Mouse (Mus musculus): Measurements from ENCODE around the gene Cmtm7.

DNA sequence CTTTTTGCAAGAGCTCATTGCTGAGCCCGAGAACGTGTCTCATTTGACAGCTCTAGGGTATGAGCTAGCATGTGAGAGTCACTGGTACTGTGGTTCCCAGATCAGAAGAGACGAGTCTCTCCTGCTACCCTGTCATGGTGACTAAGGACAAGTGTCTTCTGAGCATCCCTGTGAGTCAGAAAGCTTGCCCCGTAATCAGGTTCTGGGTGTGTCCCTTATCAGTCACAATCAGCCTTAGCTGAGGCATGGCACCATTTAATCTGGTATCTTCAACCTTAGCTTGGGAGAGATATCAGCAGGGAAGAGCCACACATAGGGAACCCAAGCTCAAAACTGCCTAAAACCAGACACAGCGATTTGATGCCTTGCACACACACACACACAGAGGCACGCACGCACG lies 7.0 kb upstream of the Cmtm7 start:
- TF ChIP-seq CTCF (IDR thresholded peaks at IDR 0.05; ENCODE audit: borderline replicate concordance, insufficient read depth, low read length) (no peak), POLR2A (IDR thresholded peaks at IDR 0.05; ENCODE audit: low read depth, low read length) (no peak)
